Mouse (Mus musculus) MEL (cell line): ENCODE measurements around the gene 1700021F05Rik.

Experiments used
- CTCF ChIP-seq, 3 experiments: IDR thresholded peaks in 2 of 3; conservative IDR thresholded peaks in 1 of 3; 2 replicates each; pipeline ENCODE4 v1.5.1; 2011 to 2012; ENCODE audit warnings: low read length in 3 of 3, low read depth in 2 of 3, mild to moderate bottlenecking in 2 of 3, improper control_type of control experiment in 1 of 3, inconsistent platforms in 1 of 3, mixed read lengths in 1 of 3, moderate library complexity in 1 of 3; ENCODE audit not compliant: control insufficient read depth in 1 of 3, insufficient read depth in 1 of 3, poor library complexity in 1 of 3, severe bottlenecking in 1 of 3
- MYC ChIP-seq: IDR thresholded peaks from 2 replicates; pipeline ENCODE4 v1.6.1; 2011; ENCODE audit warnings: low read depth, mild to moderate bottlenecking, low read length, improper control_type of control experiment, moderate library complexity
- POLR2A ChIP-seq, 2 experiments: IDR thresholded peaks; 2 replicates each; pipeline ENCODE4 v1.6.1; 2011 to 2012; ENCODE audit warnings: low read length in 2 of 2, mild to moderate bottlenecking in 2 of 2, control low read depth in 1 of 2, improper control_type of control experiment in 1 of 2, low read depth in 1 of 2, moderate library complexity in 1 of 2; ENCODE audit not compliant: control insufficient read depth in 1 of 2, insufficient read depth in 1 of 2, poor library complexity in 1 of 2
- TAL1 ChIP-seq: IDR thresholded peaks from 2 replicates; pipeline ENCODE4 v1.6.1; 2012; ENCODE audit warnings: mild to moderate bottlenecking, inconsistent platforms, low read length, moderate library complexity, mixed read lengths
- TBP ChIP-seq: IDR thresholded peaks from 2 replicates; pipeline ENCODE4 v1.8.0; 2011; ENCODE audit warnings: low read depth, low read length, improper control_type of control experiment
- USF1 ChIP-seq: IDR thresholded peaks from 2 replicates; pipeline ENCODE4 v1.6.1; 2014; ENCODE audit warnings: low read depth, mild to moderate bottlenecking, inconsistent platforms, low read length, improper control_type of control experiment, moderate library complexity
- USF2 ChIP-seq, 2 experiments: IDR thresholded peaks; 2 replicates each; pipeline ENCODE4 v1.6.1; 2011 to 2012; ENCODE audit warnings: improper control_type of control experiment in 2 of 2, low read length in 2 of 2, borderline replicate concordance in 1 of 2, inconsistent platforms in 1 of 2, low read depth in 1 of 2, mild to moderate bottlenecking in 1 of 2; ENCODE audit not compliant: insufficient read depth in 1 of 2

DNA sequence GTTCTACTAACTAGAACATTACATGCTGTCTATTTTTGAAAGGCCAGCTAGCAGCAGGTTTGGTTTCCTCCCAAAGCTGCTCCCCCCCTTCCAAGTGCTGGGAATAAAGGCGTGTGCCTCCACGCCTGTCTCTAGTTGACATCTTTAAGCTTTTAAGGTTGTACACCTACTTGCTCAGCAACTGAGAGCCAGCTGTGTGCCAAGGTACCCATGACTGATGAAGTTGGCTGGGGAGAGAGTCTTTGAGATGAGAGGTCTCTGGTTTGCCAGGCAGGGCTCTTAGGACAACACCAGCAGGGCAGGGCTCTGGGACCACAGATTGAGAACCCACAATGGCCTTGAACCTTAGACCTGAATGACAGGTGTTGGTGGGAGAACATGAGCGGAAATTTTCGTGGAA lies 43.7 kb upstream of the 1700021F05Rik start:
- no peak for TF ChIP-seq MYC
- TF ChIP-seq CTCF (IDR thresholded peaks at IDR 0.05 in 2 of 3, conservative IDR thresholded peaks at IDR 0.05 in 1 of 3; ENCODE audit: control insufficient read depth in 1 of 3, insufficient read depth in 1 of 3, low read depth in 2 of 3, low read length in 3 of 3, poor library complexity in 1 of 3, severe bottlenecking in 1 of 3), result no peak
- TF ChIP-seq POLR2A (IDR thresholded peaks at IDR 0.05; ENCODE audit: control insufficient read depth in 1 of 2, insufficient read depth in 1 of 2, low read depth in 1 of 2, low read length in 2 of 2, poor library complexity in 1 of 2), result 0 out of 4 replicates have a peak, but pooled peaks of 1 of the 2 experiments have one; percentile 29
- no peak for TF ChIP-seq USF1
- no peak for TF ChIP-seq USF2 (IDR thresholded peaks at IDR 0.05; ENCODE audit: borderline replicate concordance in 1 of 2, insufficient read depth in 1 of 2, low read depth in 1 of 2, low read length in 2 of 2)
- TF ChIP-seq TAL1, result no peak
- TF ChIP-seq TBP, result no peak
